Mouse (Mus musculus) CH12.LX (cell line): ENCODE measurements around the gene Tgfbi.

Experiments
- CHD1 ChIP-seq: IDR thresholded peaks from 2 replicates; pipeline ENCODE4 v1.6.1; 2012; ENCODE audit warnings: low read depth, low read length, improper control_type of control experiment, inconsistent platforms
- CTCF ChIP-seq, 2 experiments: IDR thresholded peaks in 1 of 2; conservative IDR thresholded peaks in 1 of 2; 2 replicates each; pipeline ENCODE4 v1.5.1; 2011 to 2012; ENCODE audit warnings: low read depth in 2 of 2, low read length in 2 of 2, improper control_type of control experiment in 1 of 2, inconsistent platforms in 1 of 2, mild to moderate bottlenecking in 1 of 2, moderate library complexity in 1 of 2
- ELF1 ChIP-seq: IDR thresholded peaks from 2 replicates; pipeline ENCODE4 v1.6.1; 2014; ENCODE audit warnings: low read depth, mild to moderate bottlenecking, inconsistent platforms, low read length, improper control_type of control experiment
- JUND ChIP-seq: conservative IDR thresholded peaks from 2 replicates; pipeline ENCODE4 v1.6.1; 2011; ENCODE audit warnings: low read depth, low read length, improper control_type of control experiment
- KAT2A ChIP-seq: IDR thresholded peaks from 2 replicates; pipeline ENCODE4 v1.6.1; 2012; ENCODE audit warnings: low read length, improper control_type of control experiment, inconsistent platforms; ENCODE audit not compliant: insufficient replicate concordance
- MAFK ChIP-seq: IDR thresholded peaks from 2 replicates; pipeline ENCODE4 v1.6.1; 2011; ENCODE audit warnings: low read length, improper control_type of control experiment; ENCODE audit not compliant: insufficient replicate concordance
- MXI1 ChIP-seq: IDR thresholded peaks from 2 replicates; pipeline ENCODE4 v1.6.1; 2011; ENCODE audit warnings: mild to moderate bottlenecking, low read depth, low read length, improper control_type of control experiment
- MYC ChIP-seq: IDR thresholded peaks from 2 replicates; pipeline ENCODE4 v1.6.1; 2011; ENCODE audit warnings: low read depth, mild to moderate bottlenecking, improper control_type of control experiment, low read length
- POLR2A ChIP-seq: IDR thresholded peaks from 2 replicates; pipeline ENCODE4 v1.6.1; 2011; ENCODE audit warnings: low read depth, mild to moderate bottlenecking, improper control_type of control experiment, low read length
- UBTF ChIP-seq: IDR thresholded peaks from 2 replicates; pipeline ENCODE4 v1.6.1; 2012; ENCODE audit warnings: low read depth, mild to moderate bottlenecking, inconsistent platforms, low read length, improper control_type of control experiment, moderate library complexity
- USF2 ChIP-seq: conservative IDR thresholded peaks from 2 replicates; pipeline ENCODE4 v1.6.1; 2011; ENCODE audit warnings: low read depth, low read length, improper control_type of control experiment
- ZKSCAN1 ChIP-seq: IDR thresholded peaks from 2 replicates; pipeline ENCODE4 v1.6.1; 2012; ENCODE audit warnings: low read depth, inconsistent platforms, low read length, improper control_type of control experiment, borderline replicate concordance

GRCm38 (mm10) chr13:56641746-56642145 is 32.4 kb downstream of the Tgfbi start:
- TF ChIP-seq UBTF (no peak), MXI1 (no peak), MYC (no peak), CTCF (conservative IDR thresholded peaks at IDR 0.05 in 1 of 2, IDR thresholded peaks at IDR 0.05 in 1 of 2; ENCODE audit: low read depth in 2 of 2, low read length in 2 of 2) (peak in 1 of 2 experiments; percentile 44; a peak in 2 of 4 replicates), ELF1 (no peak), CHD1 (no peak), KAT2A (no peak), MAFK (no peak), USF2 (no peak), JUND (no peak), POLR2A (no peak), ZKSCAN1 (no peak)
